Mouse (Mus musculus): ENCODE measurements around the gene Gipc2. TPM values are rescaled to one million over a fixed set of nuclear protein-coding genes. Genes with fewer than 3 reads are reported as not detected.
A peak's percentile ranks its signal among the peaks of the same experiment; 100 is the strongest.

Gipc2 gene
- polyA plus RNA-seq, 1 experiment from 2014 or later, result 16.2 TPM

DNA sequence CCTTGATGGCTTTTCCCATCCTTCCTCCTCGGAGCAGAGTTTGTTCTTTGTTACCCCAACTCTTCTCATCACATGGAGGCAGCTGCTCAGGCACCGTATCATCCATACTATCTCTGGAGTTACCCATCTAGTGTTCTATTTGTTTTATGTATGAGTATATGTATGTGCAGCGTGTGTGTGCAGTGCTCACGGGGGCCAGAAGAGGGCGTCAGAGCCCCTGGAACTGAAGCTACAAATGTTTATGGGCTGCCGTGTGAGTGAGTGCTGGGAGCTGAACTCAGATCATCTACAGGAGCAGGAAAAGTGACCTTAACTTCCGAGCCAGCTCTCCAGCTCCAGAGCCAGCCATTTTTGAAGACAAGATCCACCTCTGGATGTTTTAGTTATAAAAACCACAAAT, 64.6 kb downstream of the Gipc2 start:
- H3K27ac ChIP-seq (ENCODE audit: low read length), result no peak overlapping the region
- H3K9ac ChIP-seq (ENCODE audit: low read depth, low read length), result no peak overlapping the region
- H3K4me3 ChIP-seq (ENCODE audit: low read depth, low read length), result no peak overlapping the region
- ATAC-seq, result no peak
- 94% methylated on average over 7 of the region's 7 CpGs for WGBS
- H3K4me1 ChIP-seq (ENCODE audit: control insufficient read depth, insufficient read depth, low read length), result peaks cover 9% of the 10 kb centered on the region
- no peak overlapping the region for H3K4me2 ChIP-seq (ENCODE audit: low read length)
- H3K36me3 ChIP-seq (ENCODE audit: control insufficient read depth, insufficient read depth, low read length), result no peaks in the 10 kb centered on the region; the same call in 1 of the 2 replicates
- no peaks in the 10 kb centered on the region for H3K27me3 ChIP-seq (ENCODE audit: control insufficient read depth, insufficient read depth, low read depth, low read length)
- no peaks in the 10 kb centered on the region for H3K9me3 ChIP-seq (replicated peaks; ENCODE audit: control insufficient read depth, low read length, poor library complexity, severe bottlenecking)

DNA sequence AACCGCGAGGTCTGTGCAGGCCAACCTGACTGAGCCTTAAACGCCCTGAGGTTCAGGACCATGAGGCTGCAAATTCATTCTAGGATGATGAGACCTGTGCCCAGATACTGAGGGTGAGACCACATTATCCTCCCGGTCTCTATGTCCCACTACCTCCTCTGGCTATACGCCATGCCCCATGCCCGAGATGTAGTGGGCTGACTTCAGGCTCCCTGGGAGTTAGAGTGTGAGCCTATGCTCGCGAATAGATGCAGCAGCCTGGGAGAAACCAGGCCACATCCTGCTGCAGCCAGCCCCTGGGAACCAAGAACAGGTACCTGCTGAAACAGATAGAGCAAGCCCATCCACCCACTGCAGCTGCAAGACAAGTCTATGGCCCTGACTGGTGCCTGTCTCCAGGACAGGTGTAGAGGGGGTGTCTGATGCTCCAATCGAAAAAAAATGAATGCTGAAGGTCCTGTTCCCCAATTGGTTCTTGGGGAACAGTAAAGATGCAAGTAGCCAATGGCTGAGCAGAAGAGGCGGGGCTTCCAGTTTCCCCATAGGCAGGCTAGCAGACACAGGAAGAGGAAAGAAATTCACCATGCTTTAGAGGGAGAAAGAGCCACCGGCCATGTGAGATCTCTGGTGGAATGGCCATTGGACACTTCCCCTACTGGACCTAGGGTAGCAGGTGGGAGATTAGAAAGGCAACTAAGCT, 65.8 kb downstream of the Gipc2 start:
- ATAC-seq, result peak; percentile 75
- H3K9ac ChIP-seq (ENCODE audit: low read depth, low read length), result no peak overlapping the region
- H3K36me3 ChIP-seq (ENCODE audit: control insufficient read depth, insufficient read depth, low read length), result no peaks in the 10 kb centered on the region; the same call in 1 of the 2 replicates
- no peak overlapping the region; the same call in 1 of the 2 replicates for H3K27ac ChIP-seq (ENCODE audit: low read length)
- no peaks in the 10 kb centered on the region for H3K4me1 ChIP-seq (ENCODE audit: control insufficient read depth, insufficient read depth, low read length)
- WGBS, result 48% methylated on average over 11 of the region's 11 CpGs
- H3K27me3 ChIP-seq (ENCODE audit: control insufficient read depth, insufficient read depth, low read depth, low read length), result no peaks in the 10 kb centered on the region
- no peaks in the 10 kb centered on the region for H3K9me3 ChIP-seq (replicated peaks; ENCODE audit: control insufficient read depth, low read length, poor library complexity, severe bottlenecking)
- peak overlapping the region; percentile 23; the same call in 1 of the 2 replicates for H3K4me3 ChIP-seq (ENCODE audit: low read depth, low read length)
- peak overlapping the region; percentile 33 for H3K4me2 ChIP-seq (ENCODE audit: low read length)

DNA sequence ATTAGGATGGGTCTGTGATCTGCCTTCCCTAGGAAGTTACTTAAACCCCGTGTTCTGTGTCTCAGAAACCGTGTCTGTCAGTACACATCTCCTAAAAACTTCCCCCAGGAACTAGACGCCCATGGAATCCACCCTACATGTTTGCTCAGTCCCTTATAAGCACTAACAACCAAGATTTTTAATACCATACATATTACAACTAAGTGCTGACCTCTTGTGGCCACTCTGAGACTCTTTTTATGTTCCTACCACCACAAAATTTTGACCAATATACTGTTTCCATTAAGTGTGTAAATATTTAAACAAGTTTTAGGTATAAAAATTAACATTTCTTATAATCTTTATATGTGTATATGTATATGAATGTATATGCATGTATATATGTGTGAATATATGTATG, 71.0 kb downstream of the Gipc2 start:
- 14% methylated on average over 3 of the region's 3 CpGs for WGBS
- Histone ChIP-seq H3K9me3 (replicated peaks; ENCODE audit: control insufficient read depth, low read length, poor library complexity, severe bottlenecking) (no peaks in the 10 kb centered on the region), H3K27me3 (ENCODE audit: control insufficient read depth, insufficient read depth, low read depth, low read length) (no peaks in the 10 kb centered on the region), H3K9ac (ENCODE audit: low read depth, low read length) (no peak overlapping the region), H3K4me2 (ENCODE audit: low read length) (no peak overlapping the region), H3K4me1 (ENCODE audit: control insufficient read depth, insufficient read depth, low read length) (no peaks in the 10 kb centered on the region), H3K36me3 (ENCODE audit: control insufficient read depth, insufficient read depth, low read length) (no peaks in the 10 kb centered on the region), H3K27ac (ENCODE audit: low read length) (no peak overlapping the region), H3K4me3 (ENCODE audit: low read depth, low read length) (no peak overlapping the region)
- ATAC-seq, result no peak

DNA sequence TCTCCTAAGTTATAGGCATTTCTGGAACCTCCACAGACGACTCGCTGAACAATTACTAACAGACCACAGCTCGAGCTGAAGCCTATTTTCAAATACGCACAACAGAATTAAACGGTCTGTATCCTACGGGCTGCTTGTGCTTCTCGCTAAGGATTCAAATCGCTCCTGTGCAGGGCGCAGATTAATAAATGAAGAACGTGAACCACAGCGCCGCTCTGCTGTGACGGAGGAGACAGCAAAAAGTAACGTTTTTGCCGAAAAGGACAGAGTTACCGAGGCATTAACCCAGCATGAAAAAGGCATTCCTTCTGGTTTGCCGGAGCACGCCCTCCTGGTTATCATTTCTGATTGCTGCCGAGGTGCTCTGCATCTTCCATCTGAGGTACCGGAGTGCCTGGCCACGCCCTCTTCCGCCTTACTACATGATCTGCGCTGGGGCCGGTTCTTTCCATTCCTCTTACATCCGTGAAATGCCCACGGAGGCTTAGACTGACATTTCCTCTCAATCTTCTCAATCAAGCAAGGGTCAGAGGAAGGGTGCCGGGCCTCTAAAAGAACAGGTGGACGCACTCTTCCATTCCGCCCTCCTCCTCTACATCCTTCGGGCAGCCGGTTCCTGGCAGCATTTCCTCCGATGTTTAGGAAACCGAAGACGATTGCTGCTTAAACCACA, 73.5 kb downstream of the Gipc2 start:
- Histone ChIP-seq H3K9ac (ENCODE audit: low read depth, low read length) (peak overlapping the region; percentile 4; the same call in 1 of the 2 replicates), H3K9me3 (replicated peaks; ENCODE audit: control insufficient read depth, low read length, poor library complexity, severe bottlenecking) (no peaks in the 10 kb centered on the region), H3K27me3 (ENCODE audit: control insufficient read depth, insufficient read depth, low read depth, low read length) (no peaks in the 10 kb centered on the region), H3K4me2 (ENCODE audit: low read length) (peak overlapping the region; percentile 51), H3K36me3 (ENCODE audit: control insufficient read depth, insufficient read depth, low read length) (no peaks in the 10 kb centered on the region), H3K27ac (ENCODE audit: low read length) (no peak overlapping the region), H3K4me1 (ENCODE audit: control insufficient read depth, insufficient read depth, low read length) (no peaks in the 10 kb centered on the region), H3K4me3 (ENCODE audit: low read depth, low read length) (peak overlapping the region; percentile 33)
- 48% methylated on average over 34 of the region's 34 CpGs for WGBS
- no peak for ATAC-seq

DNA sequence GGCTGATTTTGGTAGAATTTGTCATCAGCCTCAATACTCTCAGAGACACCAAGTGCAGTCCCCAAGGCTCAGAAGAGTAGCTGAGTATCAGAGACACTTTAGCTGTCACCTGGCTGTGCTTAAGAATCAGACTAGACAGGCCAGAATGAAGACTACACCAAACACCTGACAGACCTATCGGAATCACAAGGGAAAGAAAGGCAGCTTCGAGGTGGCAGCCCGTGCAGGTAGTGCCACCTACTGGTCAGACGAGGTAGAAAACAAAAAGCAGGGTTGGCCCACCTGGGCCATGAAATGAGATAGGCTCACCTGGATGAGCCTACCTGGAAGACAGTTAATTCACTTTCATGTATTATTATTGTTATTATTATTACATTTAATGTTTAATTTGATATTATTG, 76.9 kb downstream of the Gipc2 start:
- Histone ChIP-seq H3K27me3 (ENCODE audit: control insufficient read depth, insufficient read depth, low read depth, low read length) (no peaks in the 10 kb centered on the region), H3K9ac (ENCODE audit: low read depth, low read length) (no peak overlapping the region), H3K4me2 (ENCODE audit: low read length) (no peak overlapping the region), H3K27ac (ENCODE audit: low read length) (no peak overlapping the region), H3K36me3 (ENCODE audit: control insufficient read depth, insufficient read depth, low read length) (no peaks in the 10 kb centered on the region), H3K4me1 (ENCODE audit: control insufficient read depth, insufficient read depth, low read length) (no peaks in the 10 kb centered on the region), H3K9me3 (replicated peaks; ENCODE audit: control insufficient read depth, low read length, poor library complexity, severe bottlenecking) (no peaks in the 10 kb centered on the region), H3K4me3 (ENCODE audit: low read depth, low read length) (no peak overlapping the region)
- WGBS, result 4% methylated on average over 4 of the region's 4 CpGs
- ATAC-seq, result 0 out of 2 replicates have a peak, but pooled peaks have one; percentile 46

DNA sequence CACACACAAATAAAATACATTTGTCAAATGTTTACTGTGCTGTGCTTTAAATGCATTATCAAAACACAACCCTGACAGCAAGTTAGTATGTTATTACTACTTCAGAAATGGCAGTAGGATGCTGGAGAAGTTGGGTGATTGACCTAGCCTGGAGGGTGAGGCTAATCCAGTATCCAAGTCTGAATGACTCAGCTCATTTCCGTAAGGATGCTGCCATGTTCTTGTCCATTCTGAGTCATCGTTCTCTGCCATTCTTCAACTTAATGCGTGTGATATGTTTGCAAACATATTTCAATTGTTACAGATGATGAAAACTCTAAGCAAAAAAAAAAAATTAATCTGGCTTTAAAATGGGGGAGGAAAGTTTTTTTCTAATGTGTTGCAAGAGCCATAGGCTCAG, 84.6 kb downstream of the Gipc2 start:
- no peak overlapping the region for H3K4me2 ChIP-seq (ENCODE audit: low read length)
- H3K9ac ChIP-seq (ENCODE audit: low read depth, low read length), result no peak overlapping the region
- H3K9me3 ChIP-seq (replicated peaks; ENCODE audit: control insufficient read depth, low read length, poor library complexity, severe bottlenecking), result no peaks in the 10 kb centered on the region
- no peaks in the 10 kb centered on the region for H3K4me1 ChIP-seq (ENCODE audit: control insufficient read depth, insufficient read depth, low read length)
- H3K27me3 ChIP-seq (ENCODE audit: control insufficient read depth, insufficient read depth, low read depth, low read length), result no peaks in the 10 kb centered on the region
- no peak overlapping the region for H3K4me3 ChIP-seq (ENCODE audit: low read depth, low read length)
- WGBS, result 96% methylated on average over 3 of the region's 3 CpGs
- ATAC-seq, result no peak
- no peaks in the 10 kb centered on the region for H3K36me3 ChIP-seq (ENCODE audit: control insufficient read depth, insufficient read depth, low read length)
- no peak overlapping the region for H3K27ac ChIP-seq (ENCODE audit: low read length)

DNA sequence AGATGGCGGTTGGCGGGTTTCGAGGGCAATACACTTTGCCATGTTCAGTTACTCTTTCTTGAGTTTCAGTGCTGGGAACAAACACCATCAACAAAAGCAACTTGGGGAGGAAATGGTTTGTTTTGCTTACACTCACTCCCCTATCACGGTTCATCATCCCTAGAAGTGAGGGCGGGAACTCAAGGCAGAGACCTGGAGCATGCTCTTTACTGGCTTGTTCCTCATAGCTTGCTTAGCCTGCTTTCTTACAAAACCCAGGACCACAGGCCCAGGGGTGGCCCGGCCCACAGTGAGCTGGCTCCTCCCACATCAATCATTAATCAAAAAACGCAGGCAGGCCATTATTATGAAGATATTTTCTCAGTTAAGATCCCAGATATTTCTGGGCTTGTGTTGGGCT, 89.9 kb downstream of the Gipc2 start:
- Histone ChIP-seq H3K4me2 (ENCODE audit: low read length) (no peak overlapping the region), H3K27me3 (ENCODE audit: control insufficient read depth, insufficient read depth, low read depth, low read length) (no peaks in the 10 kb centered on the region), H3K36me3 (ENCODE audit: control insufficient read depth, insufficient read depth, low read length) (no peaks in the 10 kb centered on the region), H3K9me3 (replicated peaks; ENCODE audit: control insufficient read depth, low read length, poor library complexity, severe bottlenecking) (no peaks in the 10 kb centered on the region), H3K9ac (ENCODE audit: low read depth, low read length) (no peak overlapping the region), H3K4me3 (ENCODE audit: low read depth, low read length) (no peak overlapping the region), H3K4me1 (ENCODE audit: control insufficient read depth, insufficient read depth, low read length) (no peaks in the 10 kb centered on the region), H3K27ac (ENCODE audit: low read length) (no peak overlapping the region)
- ATAC-seq, result no peak
- WGBS, result 92% methylated on average over 7 of the region's 7 CpGs

DNA sequence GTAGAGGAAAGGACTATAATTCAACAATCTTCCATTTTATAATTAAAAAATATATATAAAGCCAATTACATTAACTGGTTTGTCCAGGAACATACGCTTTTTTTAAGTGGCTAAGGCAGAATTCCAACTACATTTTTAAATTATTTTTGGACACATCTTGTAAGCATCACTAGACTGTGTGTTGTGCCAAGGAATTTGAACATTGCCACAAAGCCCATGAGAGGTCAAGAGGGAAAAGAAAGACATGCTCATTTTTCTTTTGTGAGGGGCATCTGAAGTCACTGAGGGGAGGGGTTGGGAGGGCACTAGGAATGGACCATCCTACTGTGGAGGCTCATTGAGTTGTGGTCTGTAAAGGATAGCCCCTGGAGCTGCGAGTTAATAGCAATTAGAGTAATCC, 97.0 kb downstream of the Gipc2 start:
- peaks cover 2% of the 10 kb centered on the region; the same call in 1 of the 2 replicates for H3K4me1 ChIP-seq (ENCODE audit: control insufficient read depth, insufficient read depth, low read length)
- 89% methylated on average over 2 of the region's 2 CpGs for WGBS
- H3K9ac ChIP-seq (ENCODE audit: low read depth, low read length), result no peak overlapping the region
- H3K4me2 ChIP-seq (ENCODE audit: low read length), result no peak overlapping the region
- H3K4me3 ChIP-seq (ENCODE audit: low read depth, low read length), result no peak overlapping the region
- H3K27ac ChIP-seq (ENCODE audit: low read length), result no peak overlapping the region
- H3K36me3 ChIP-seq (ENCODE audit: control insufficient read depth, insufficient read depth, low read length), result no peaks in the 10 kb centered on the region
- no peak for ATAC-seq
- H3K27me3 ChIP-seq (ENCODE audit: control insufficient read depth, insufficient read depth, low read depth, low read length), result no peaks in the 10 kb centered on the region
- no peaks in the 10 kb centered on the region for H3K9me3 ChIP-seq (replicated peaks; ENCODE audit: control insufficient read depth, low read length, poor library complexity, severe bottlenecking)

DNA sequence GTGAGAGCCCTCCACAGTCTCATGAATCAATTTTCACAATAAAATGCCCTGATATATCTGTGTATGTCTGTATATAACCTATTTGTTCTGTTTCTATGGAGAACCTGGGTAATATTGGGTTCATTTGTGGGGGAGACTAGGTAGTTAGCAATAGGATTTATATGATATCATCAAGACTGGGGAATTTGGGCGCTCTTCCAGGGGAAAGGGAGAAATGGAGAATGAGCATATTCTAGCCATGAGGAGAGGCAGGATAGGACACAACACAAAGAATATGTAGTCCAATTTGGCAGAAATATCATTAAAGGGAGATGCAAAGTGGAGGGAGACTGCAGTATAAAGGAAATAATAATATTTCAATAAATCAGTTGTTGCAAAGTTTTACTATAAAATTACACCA, 97.7 kb downstream of the Gipc2 start:
- Histone ChIP-seq H3K27ac (ENCODE audit: low read length) (no peak overlapping the region), H3K36me3 (ENCODE audit: control insufficient read depth, insufficient read depth, low read length) (no peaks in the 10 kb centered on the region), H3K4me3 (ENCODE audit: low read depth, low read length) (no peak overlapping the region), H3K27me3 (ENCODE audit: control insufficient read depth, insufficient read depth, low read depth, low read length) (no peaks in the 10 kb centered on the region), H3K9ac (ENCODE audit: low read depth, low read length) (no peak overlapping the region), H3K4me1 (ENCODE audit: control insufficient read depth, insufficient read depth, low read length) (peaks cover 2% of the 10 kb centered on the region; the same call in 1 of the 2 replicates), H3K4me2 (ENCODE audit: low read length) (no peak overlapping the region), H3K9me3 (replicated peaks; ENCODE audit: control insufficient read depth, low read length, poor library complexity, severe bottlenecking) (no peaks in the 10 kb centered on the region)
- 83% methylated on average over 1 of the region's 1 CpGs for WGBS
- ATAC-seq, result no peak

Data from midbrain, embryonic 16.5 days (tissue).